Comparison of ENCODE assay signal across 8 mouse cellular contexts in the genomic region with DNA sequence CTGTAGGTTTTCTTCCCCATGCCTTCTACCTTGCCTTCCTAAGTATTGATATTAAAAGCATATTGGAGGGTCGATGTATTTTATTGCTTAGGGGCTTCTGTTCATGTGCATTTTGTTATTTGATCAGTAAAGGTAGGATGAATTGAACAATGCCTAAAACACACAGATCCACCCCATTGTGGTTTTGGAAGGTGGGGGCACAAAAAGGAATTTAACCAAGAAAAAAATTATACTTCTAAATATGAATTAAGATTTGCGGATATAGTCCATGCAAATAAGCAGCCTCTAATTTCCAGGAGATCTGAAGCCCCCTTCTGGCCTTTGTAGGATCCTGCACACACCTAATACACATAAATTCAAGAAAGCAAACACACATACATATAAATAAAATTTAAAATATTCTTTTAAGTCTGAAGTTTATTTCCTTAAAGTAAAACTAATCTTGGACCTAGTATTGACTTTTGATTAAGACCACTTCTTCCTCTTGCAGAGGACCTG. TPM values are rescaled to one million over a fixed set of nuclear protein-coding genes. Genes with fewer than 3 reads are reported as not detected.
DNase-seq lines count a peak whose midpoint lies in the region; ATAC-seq and TF ChIP-seq lines count a peak whose summit lies in the region.

No protein-coding gene starts in this region.

- peaks cover 39% of the 10 kb centered on the region for H3K79me2 ChIP-seq in C2C12 (ENCODE audit: control insufficient read depth, insufficient read depth)

- no peaks in the 10 kb centered on the region for H3K4me1 ChIP-seq in heart, embryonic 12.5 days (replicated peaks)
- H3K4me1 ChIP-seq in embryonic facial prominence, embryonic 15.5 days: no peaks in the 10 kb centered on the region
- H3K4me1 ChIP-seq in liver, embryonic 12.5 days: peaks cover 25% of the 10 kb centered on the region

- 0 out of 2 replicates have a peak overlapping the region, but pooled peaks have one; percentile 85 for H3K9ac ChIP-seq in heart, embryonic 12.5 days
- no peak overlapping the region for H3K9ac ChIP-seq in embryonic facial prominence, embryonic 15.5 days
- H3K9ac ChIP-seq in liver, embryonic 12.5 days: peak overlapping the region; percentile 90

- 0 out of 2 replicates have a peak overlapping the region, but pooled peaks have one; percentile 52 for H3K27ac ChIP-seq in heart, embryonic 12.5 days (ENCODE audit: poor library complexity, severe bottlenecking)
- H3K27ac ChIP-seq in embryonic facial prominence, embryonic 15.5 days (replicated peaks): peak overlapping the region; percentile 100
- peak overlapping the region; percentile 94 for H3K27ac ChIP-seq in liver, embryonic 12.5 days

- peak overlapping the region; percentile 86 for H3K4me3 ChIP-seq in heart, embryonic 12.5 days
- peak overlapping the region; percentile 81 for H3K4me3 ChIP-seq in C2C12 (ENCODE audit: insufficient read depth, poor library complexity, severe bottlenecking)
- peak overlapping the region; percentile 90 for H3K4me3 ChIP-seq in embryonic facial prominence, embryonic 15.5 days (replicated peaks)
- peak overlapping the region; percentile 93 for H3K4me3 ChIP-seq in liver, embryonic 12.5 days

- DNase-seq in heart, postnatal 4 days: no peak
- DNase-seq in Muller cell, postnatal 12 days (ENCODE audit: inconsistent ontology term): no peak
- no peak for DNase-seq in spleen, adult 12 weeks (ENCODE audit: low spot score)
- no peak for DNase-seq in cerebellum, adult 8-10 months

- peak overlapping the region; percentile 74 for H3K4me2 ChIP-seq in heart, embryonic 12.5 days
- peak overlapping the region; percentile 58 for H3K4me2 ChIP-seq in embryonic facial prominence, embryonic 15.5 days (replicated peaks)
- H3K4me2 ChIP-seq in liver, embryonic 12.5 days: peak overlapping the region; percentile 88

- no peak overlapping the region for H3ac ChIP-seq in C2C12 (ENCODE audit: control insufficient read depth, insufficient read length, low read depth)

- ATAC-seq in heart, embryonic 12.5 days (ENCODE audit: insufficient number of reproducible peaks, low FRiP score): no peak
- no peak for ATAC-seq in embryonic facial prominence, embryonic 15.5 days (ENCODE audit: insufficient number of reproducible peaks, low FRiP score, low TSS enrichment, low read depth)
- no peak for ATAC-seq in liver, embryonic 12.5 days

- H3K79me3 ChIP-seq in C2C12 (ENCODE audit: low read depth): peaks cover 21% of the 10 kb centered on the region

- no peak for TF ChIP-seq CTCF in C2C12 (IDR thresholded peaks at IDR 0.05; ENCODE audit: control insufficient read depth, insufficient read depth, insufficient read length)

- no peaks in the 10 kb centered on the region for H3K27me3 ChIP-seq in heart, embryonic 12.5 days (replicated peaks)
- H3K27me3 ChIP-seq in C2C12 (ENCODE audit: control insufficient read depth, insufficient read depth, insufficient read length): no peaks in the 10 kb centered on the region
- H3K27me3 ChIP-seq in embryonic facial prominence, embryonic 15.5 days: no peaks in the 10 kb centered on the region
- H3K27me3 ChIP-seq in liver, embryonic 12.5 days (replicated peaks): no peaks in the 10 kb centered on the region

- no peaks in the 10 kb centered on the region for H3K9me3 ChIP-seq in heart, embryonic 12.5 days (replicated peaks)
- H3K9me3 ChIP-seq in embryonic facial prominence, embryonic 15.5 days (replicated peaks): no peaks in the 10 kb centered on the region
- H3K9me3 ChIP-seq in liver, embryonic 12.5 days (replicated peaks): no peaks in the 10 kb centered on the region

- H3K36me3 ChIP-seq in heart, embryonic 12.5 days: no peaks in the 10 kb centered on the region
- H3K36me3 ChIP-seq in C2C12 (ENCODE audit: control insufficient read depth, insufficient read depth): no peaks in the 10 kb centered on the region
- no peaks in the 10 kb centered on the region for H3K36me3 ChIP-seq in embryonic facial prominence, embryonic 15.5 days
- H3K36me3 ChIP-seq in liver, embryonic 12.5 days: no peaks in the 10 kb centered on the region

- 64% methylated on average over 2 of the region's 2 CpGs for WGBS in heart, embryonic 12.5 days
- 51% methylated on average over 2 of the region's 2 CpGs for WGBS in embryonic facial prominence, embryonic 15.5 days
- 58% methylated on average over 2 of the region's 2 CpGs for WGBS in liver, embryonic 12.5 days (ENCODE audit: insufficient replicate concordance)

TF ChIP-seq in C2C12, 6 proteins besides CTCF, POLR2A, EP300 and RAD21:
- TF ChIP-seq MAX (IDR thresholded peaks at IDR 0.05): no peak

RNA-seq across cellular contexts. Expression of a gene that starts 0.4 kb away (rescaled TPM):
- polyA plus RNA-seq in heart, embryonic 12.5 days (2016; fragmentation: Nextera tagmentation; extraction: Ambion mirVana): 25.2 and 25.9 TPM in 2 replicates
- 10 to 100 TPM; 15.7 to 16.1 TPM for total RNA-seq in heart, postnatal 4 days (2021)
- 6.5 TPM for polyA plus RNA-seq in C2C12 (2012; fragmentation: generic; extraction: Trizol)
- 43.9 and 45.3 TPM in 2 replicates for polyA plus RNA-seq in embryonic facial prominence, embryonic 15.5 days (2015; fragmentation: Nextera tagmentation; extraction: Ambion mirVana)
- polyA plus RNA-seq in liver, embryonic 12.5 days (2016; fragmentation: Nextera tagmentation; extraction: Ambion mirVana): 14.2 and 15.0 TPM in 2 replicates
